Mouse (Mus musculus) kidney, embryonic 16.5 days (tissue): ENCODE results near the gene Fam243. TPM values are rescaled to one million over a fixed set of nuclear protein-coding genes. Genes with fewer than 3 reads are reported as not detected.
A peak's percentile ranks its signal among the peaks of the same experiment; 100 is the strongest.

Experiments
- ATAC-seq: fragments of 200-750 bp; cut with Nextera tagmentation; 2 replicates; pipeline ENCODE4 v1.8.0; 2017; ENCODE audit warnings: moderate TSS enrichment; ENCODE audit not compliant: low FRiP score, low TSS enrichment
- H3K27ac ChIP-seq: fragments of 300-500 bp; sonication (generic); 2 replicates; pipeline ENCODE4 v1.5.1; 2014; ENCODE audit warnings: low read length
- H3K27me3 ChIP-seq: fragments of 300-500 bp; sonication (generic); 2 replicates; pipeline ENCODE4 v1.6.1; 2014; ENCODE audit warnings: low read length, control low read depth, mixed read lengths; ENCODE audit not compliant: insufficient read depth
- H3K36me3 ChIP-seq: fragments of 300-500 bp; sonication (generic); 2 replicates; pipeline ENCODE4 v1.6.1; 2014; ENCODE audit warnings: low read length, control low read depth, mixed read lengths; ENCODE audit not compliant: insufficient read depth
- H3K4me1 ChIP-seq: fragments of 300-500 bp; sonication (generic); 2 replicates; pipeline ENCODE4 v1.6.1; 2014; ENCODE audit warnings: low read length, control low read depth, mixed read lengths; ENCODE audit not compliant: insufficient read depth
- H3K4me2 ChIP-seq: fragments of 300-500 bp; sonication (generic); replicated peaks from 2 replicates; pipeline ENCODE4 v1.6.1; 2014; ENCODE audit warnings: low read depth, low read length
- H3K4me3 ChIP-seq: fragments of 300-500 bp; sonication (generic); 2 replicates; pipeline ENCODE4 v1.5.1; 2014; ENCODE audit warnings: mild to moderate bottlenecking, low read length
- H3K9ac ChIP-seq: fragments of 300-500 bp; sonication (generic); replicated peaks from 2 replicates; pipeline ENCODE4 v1.6.1; 2014; ENCODE audit warnings: low read length
- H3K9me3 ChIP-seq: fragments of 300-500 bp; sonication (generic); 2 replicates; pipeline ENCODE4 v1.6.1; 2016; ENCODE audit warnings: low read length, control low read depth
- WGBS: fragments of 180-500 bp; shearing (Covaris S2); extraction: QIAGEN DNeasy Blood & Tissue Kit; methylation state at CpG from one replicate; pipeline ENCODE4 v1.1.7; 2014; 5-methylcytosine and 5-hydroxymethylcytosine counted together
- polyA plus RNA-seq: library from polyadenylated mRNA; unstranded; fragments of >200 nt; fragmentation: Nextera tagmentation; extraction: Ambion mirVana; gene quantifications from 2 replicates; pipeline ENCODE4 v1.2.1, GENCODE M21; 2015

Gene Fam243
- polyA plus RNA-seq, 1 experiment from 2014 or later, result 0.07 TPM

DNA sequence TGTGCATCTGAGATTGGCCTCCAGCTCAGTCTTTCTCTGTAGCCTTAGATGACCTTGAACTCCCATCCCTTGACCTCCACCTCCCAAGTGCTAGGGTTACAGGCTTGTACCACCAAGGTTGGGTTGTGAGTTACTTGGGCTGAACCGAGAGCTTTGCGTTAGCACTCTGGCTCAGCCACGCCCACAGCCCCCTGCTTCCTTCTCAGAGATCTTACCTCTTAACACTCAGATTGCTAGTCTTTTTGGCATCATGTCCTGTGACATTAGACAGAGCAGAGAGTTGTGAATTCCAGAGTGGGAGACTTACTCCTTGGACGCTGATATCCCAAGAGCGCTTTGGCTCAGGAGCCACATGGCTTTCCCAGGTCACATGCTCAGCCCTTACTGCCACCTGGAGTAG, 18.7 kb downstream of the Fam243 start:
- H3K27ac ChIP-seq, result no peak overlapping the region
- no peak overlapping the region for H3K9ac ChIP-seq
- no peak for ATAC-seq
- H3K27me3 ChIP-seq, result no peaks in the 10 kb centered on the region
- peak overlapping the region; percentile 85 for H3K4me2 ChIP-seq
- peaks cover 13% of the 10 kb centered on the region for H3K36me3 ChIP-seq
- H3K9me3 ChIP-seq, result no peaks in the 10 kb centered on the region
- WGBS, result 54% methylated on average over 5 of the region's 5 CpGs
- peak overlapping the region; percentile 83 for H3K4me3 ChIP-seq
- H3K4me1 ChIP-seq, result peaks cover 19% of the 10 kb centered on the region

DNA sequence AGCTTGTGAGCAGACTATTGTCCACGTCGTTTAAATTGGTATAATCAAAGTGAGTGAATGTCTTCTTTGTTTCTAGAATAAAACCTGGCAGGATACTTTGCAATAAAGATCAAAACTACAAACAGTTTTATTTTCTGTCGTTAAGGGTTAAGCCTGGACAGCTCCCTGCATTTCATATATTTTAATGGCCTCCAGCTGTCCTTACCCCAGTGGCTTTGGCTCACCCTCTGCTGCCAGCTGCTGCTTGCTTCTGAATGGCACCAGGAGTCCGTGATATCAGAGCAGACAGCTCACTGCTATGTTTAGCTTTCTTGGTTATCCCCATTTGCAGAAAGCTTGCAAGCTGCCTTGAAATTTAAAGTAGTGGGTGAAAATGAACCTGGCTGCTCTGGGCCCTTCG, 19.3 kb downstream of the Fam243 start:
- H3K4me2 ChIP-seq, result peak overlapping the region; percentile 85
- peak; percentile 49; the same call in 1 of the 2 replicates for ATAC-seq
- H3K4me1 ChIP-seq, result peaks cover 19% of the 10 kb centered on the region
- 0 out of 2 replicates have a peak overlapping the region, but pooled peaks have one; percentile 8 for H3K27ac ChIP-seq
- H3K27me3 ChIP-seq, result no peaks in the 10 kb centered on the region
- H3K9ac ChIP-seq, result peak overlapping the region; percentile 88
- H3K9me3 ChIP-seq, result no peaks in the 10 kb centered on the region
- H3K4me3 ChIP-seq, result peak overlapping the region; percentile 83
- WGBS, result 30% methylated on average over 5 of the region's 5 CpGs
- peaks cover 7% of the 10 kb centered on the region; the same call in 1 of the 2 replicates for H3K36me3 ChIP-seq

DNA sequence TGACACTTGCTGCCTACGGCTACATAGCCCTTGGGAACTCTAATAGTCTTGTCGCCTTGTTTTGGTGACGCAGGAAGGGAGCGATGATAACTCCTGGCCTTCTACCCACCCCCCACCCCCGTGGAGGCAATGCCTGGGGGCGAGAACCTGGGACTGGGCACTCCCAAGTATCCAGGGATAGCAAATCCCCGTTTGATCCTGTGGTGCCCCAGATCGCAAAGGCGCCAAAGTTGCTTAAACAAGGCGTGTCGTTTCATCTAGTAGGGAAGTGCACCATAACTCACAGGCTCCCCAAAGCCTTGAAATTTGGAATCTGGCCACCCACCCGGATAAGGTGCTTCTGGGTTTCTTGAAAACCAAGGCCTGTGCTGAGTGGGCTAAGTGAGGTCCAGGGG, 19.8 kb downstream of the Fam243 start:
- Histone ChIP-seq H3K4me1 (peaks cover 19% of the 10 kb centered on the region), H3K4me3 (peak overlapping the region; percentile 83), H3K36me3 (0 out of 2 replicates have a peak, but pooled peaks cover 3% of the 10 kb centered on the region), H3K27me3 (no peaks in the 10 kb centered on the region), H3K27ac (peak overlapping the region; percentile 47; the same call in 1 of the 2 replicates), H3K9ac (peak overlapping the region; percentile 88), H3K9me3 (no peaks in the 10 kb centered on the region), H3K4me2 (peak overlapping the region; percentile 85)
- 0% methylated on average over 12 of the region's 12 CpGs for WGBS
- peak; percentile 64 for ATAC-seq

DNA sequence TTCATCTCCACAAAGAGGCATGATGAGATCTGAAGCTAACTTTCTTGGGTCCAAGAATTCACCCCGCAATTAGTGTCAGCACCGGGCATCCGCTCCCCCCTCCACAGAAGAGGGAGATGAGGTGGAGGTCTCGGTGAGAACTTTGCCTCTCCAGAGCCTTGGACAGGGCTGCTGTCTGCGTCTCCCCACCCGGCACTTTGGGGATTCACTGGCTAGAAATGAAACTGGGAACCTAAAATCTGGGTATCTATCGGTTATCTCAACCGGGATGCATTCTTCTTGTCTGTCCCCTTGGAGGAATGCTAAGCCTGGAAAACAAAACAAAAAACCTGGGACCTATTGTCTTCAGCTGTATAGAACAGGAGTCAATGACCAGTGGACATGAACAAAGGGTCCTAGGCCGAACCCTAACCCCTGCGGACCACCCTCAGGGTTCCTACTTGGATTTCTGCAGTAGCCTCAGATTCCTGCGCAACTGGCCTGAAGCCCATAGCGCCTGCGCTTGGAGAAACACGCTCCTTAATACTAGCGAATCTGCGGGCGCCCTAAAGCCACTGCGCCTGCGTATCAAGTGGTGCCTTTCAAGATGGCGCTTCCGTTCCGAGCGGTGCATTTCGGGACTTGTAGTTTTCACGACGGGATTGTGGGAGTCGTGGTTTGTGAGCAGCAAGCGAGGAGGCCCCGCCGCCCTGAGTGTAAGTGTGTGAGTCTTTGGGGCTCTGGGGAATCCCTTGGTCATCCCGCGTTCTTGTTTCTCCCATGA, 20.4 kb downstream of the Fam243 start, which contains the start of gene Smim11:
Smim11 (plus strand) TSS at position 638 of the 763 bp plus-strand sequence.
- WGBS, result 11% methylated on average over 32 of the region's 32 CpGs

GRCm38 (mm10) chr16:92295328-92295727, 25.9 kb downstream of the Fam243 start:
- Histone ChIP-seq H3K27me3 (no peaks in the 10 kb centered on the region), H3K4me3 (no peak overlapping the region), H3K27ac (no peak overlapping the region), H3K36me3 (no peaks in the 10 kb centered on the region), H3K9me3 (no peaks in the 10 kb centered on the region), H3K9ac (no peak overlapping the region), H3K4me1 (peaks cover 1% of the 10 kb centered on the region; the same call in 1 of the 2 replicates), H3K4me2 (no peak overlapping the region)
- ATAC-seq, result no peak
- WGBS, result 85% methylated on average over 2 of the region's 2 CpGs

More for the DNA sequence above, 20.4 kb downstream of the Fam243 start, which contains the start of gene Smim11:
- H3K36me3 ChIP-seq, result no peaks in the 10 kb centered on the region
- peaks cover 19% of the 10 kb centered on the region for H3K4me1 ChIP-seq
- peak within 1 kb of the TSS; percentile 78 for H3K27ac ChIP-seq
- peak within 1 kb of the TSS; percentile 88 for H3K9ac ChIP-seq
- no peaks in the 10 kb centered on the region for H3K9me3 ChIP-seq
- ATAC-seq, result peak; percentile 93
- peak within 1 kb of the TSS; percentile 85 for H3K4me2 ChIP-seq
- peak within 1 kb of the TSS; percentile 83 for H3K4me3 ChIP-seq
- H3K27me3 ChIP-seq, result no peaks in the 10 kb centered on the region

GRCm38 (mm10) chr16:92294267-92294970, 26.8 kb downstream of the Fam243 start:
- Histone ChIP-seq H3K9me3 (no peaks in the 10 kb centered on the region), H3K27me3 (no peaks in the 10 kb centered on the region), H3K9ac (no peak overlapping the region), H3K4me2 (no peak overlapping the region), H3K4me3 (no peak overlapping the region), H3K36me3 (no peaks in the 10 kb centered on the region), H3K4me1 (no peaks in the 10 kb centered on the region), H3K27ac (no peak overlapping the region)
- WGBS, result 60% methylated on average over 12 of the region's 12 CpGs
- ATAC-seq, result no peak

GRCm38 (mm10) chr16:92292101-92292500, 29.1 kb downstream of the Fam243 start, which contains the start of gene Kcne2:
TSS of gene Kcne2 (plus strand) at chr16:92292389.
- Histone ChIP-seq H3K4me1 (no peaks in the 10 kb centered on the region), H3K27ac (no peak within 1 kb of the TSS)
- no peak for ATAC-seq

GRCm38 (mm10) chr16:92290045-92290444, 31.2 kb downstream of the Fam243 start:
- no peak overlapping the region for H3K4me2 ChIP-seq
- H3K36me3 ChIP-seq, result no peaks in the 10 kb centered on the region
- no peaks in the 10 kb centered on the region for H3K9me3 ChIP-seq
- no peaks in the 10 kb centered on the region for H3K27me3 ChIP-seq
- no peaks in the 10 kb centered on the region for H3K4me1 ChIP-seq
- no peak for ATAC-seq
- H3K9ac ChIP-seq, result no peak overlapping the region
- H3K4me3 ChIP-seq, result no peak overlapping the region
- H3K27ac ChIP-seq, result no peak overlapping the region

More at GRCm38 (mm10) chr16:92292101-92292500, 29.1 kb downstream of the Fam243 start, which contains the start of gene Kcne2:
- Histone ChIP-seq H3K4me3 (no peak within 1 kb of the TSS), H3K36me3 (no peaks in the 10 kb centered on the region), H3K4me2 (no peak within 1 kb of the TSS), H3K9ac (no peak within 1 kb of the TSS), H3K9me3 (no peaks in the 10 kb centered on the region), H3K27me3 (no peaks in the 10 kb centered on the region)
- WGBS, result 53% methylated on average over 10 of the region's 10 CpGs

GRCm38 (mm10) chr16:92288778-92289177, 32.5 kb downstream of the Fam243 start:
- no peak overlapping the region for H3K27ac ChIP-seq
- no peaks in the 10 kb centered on the region for H3K4me1 ChIP-seq
- no peaks in the 10 kb centered on the region for H3K27me3 ChIP-seq
- H3K4me2 ChIP-seq, result no peak overlapping the region
- WGBS, result 74% methylated on average over 9 of the region's 9 CpGs
- no peak overlapping the region for H3K9ac ChIP-seq
- no peak overlapping the region for H3K4me3 ChIP-seq
- no peaks in the 10 kb centered on the region for H3K9me3 ChIP-seq
- H3K36me3 ChIP-seq, result no peaks in the 10 kb centered on the region
- no peak for ATAC-seq
